Comparison of ENCODE assay signal across 14 mouse cellular contexts in genomic region chr11:32125586-32126310, GRCm38 (mm10).
DNase-seq lines count a peak whose midpoint lies in the region; ATAC-seq and TF ChIP-seq lines count a peak whose summit lies in the region.
"Had no signal": no experiment of that assay in that cellular context is flagged by ENCODE, and none has a peak within 500 bp of the region (broad histone marks: within the 10 kb centered on the region; RNA-seq: fewer than 3 reads in every experiment).

No protein-coding gene starts in this region.

- peaks cover 19% of the 10 kb centered on the region for H3K4me1 ChIP-seq in hindbrain, embryonic 14.5 days (replicated peaks; ENCODE audit: control insufficient read depth, insufficient read depth, low read length)
- peaks cover 5% of the 10 kb centered on the region; the same call in 1 of the 2 replicates for H3K4me1 ChIP-seq in hindbrain, embryonic 10.5 days (replicated peaks)
- H3K4me1 ChIP-seq in limb, embryonic 13.5 days = peaks cover 10% of the 10 kb centered on the region; the same call in 1 of the 2 replicates
- H3K4me1 ChIP-seq in thymus, adult 2 months (replicated peaks; ENCODE audit: control insufficient read depth, insufficient read depth, low read length) = peaks cover 44% of the 10 kb centered on the region

- intact Hi-C loops in heart, postnatal 25 days (cut with DNase I) = no loop called here

- 58% methylated on average over 11 of the region's 11 CpGs for WGBS in hindbrain, embryonic 14.5 days
- 67% methylated on average over 11 of the region's 11 CpGs for WGBS in hindbrain, embryonic 10.5 days
- 30% methylated on average over 11 of the region's 11 CpGs for WGBS in limb, embryonic 13.5 days
- WGBS in thymus, adult 2 months = 8% methylated on average over 11 of the region's 11 CpGs

- H3K9me3 ChIP-seq in hindbrain, embryonic 14.5 days (ENCODE audit: control insufficient read depth, low read length) = no peaks in the 10 kb centered on the region
- H3K9me3 ChIP-seq in hindbrain, embryonic 10.5 days = no peaks in the 10 kb centered on the region
- no peaks in the 10 kb centered on the region for H3K9me3 ChIP-seq in limb, embryonic 13.5 days

- H3K9ac ChIP-seq in hindbrain, embryonic 14.5 days = no peak overlapping the region
- H3K9ac ChIP-seq in limb, embryonic 13.5 days = no peak overlapping the region

- no peak for TF ChIP-seq CTCF in thymus, adult 2 months (IDR thresholded peaks at IDR 0.05; ENCODE audit: borderline replicate concordance, control insufficient read depth, extremely low read depth, insufficient read depth, low read length, poor library complexity)

- peak overlapping the region; percentile 32; the same call in 1 of the 2 replicates for H3K27ac ChIP-seq in hindbrain, embryonic 14.5 days
- H3K27ac ChIP-seq in hindbrain, embryonic 10.5 days = no peak overlapping the region
- H3K27ac ChIP-seq in limb, embryonic 13.5 days = peak overlapping the region; percentile 15; the same call in 1 of the 2 replicates
- H3K27ac ChIP-seq in thymus, adult 2 months (ENCODE audit: control insufficient read depth, insufficient read depth, low read length) = peak overlapping the region; percentile 95

- DNase-seq in hindbrain, embryonic 14.5 days (ENCODE audit: low spot score) = no peak
- no peak for DNase-seq in hindbrain, embryonic 10.5 days (ENCODE audit: low spot score)
- peak; percentile 21 for DNase-seq in MN1 (ENCODE audit: low spot score)
- peak; percentile 60 for DNase-seq in thymus, adult 2 months
- DNase-seq in gastrocnemius, adult 8-10 months (ENCODE audit: low spot score in 2 of 2) = no peak
- no peak for DNase-seq in testis, postnatal 10 days (ENCODE audit: low spot score)
- DNase-seq in heart, postnatal 25 days (ENCODE audit: low spot score) = no peak
- DNase-seq: adrenal gland, postnatal 14 days; cerebellum, adult 2 months; heart, adult 18-20 months; lung, adult 2 months; right cerebral cortex, adult 18-20 months had no signal

- H3K4me3 ChIP-seq in hindbrain, embryonic 14.5 days (replicated peaks; ENCODE audit: low read length) = no peak overlapping the region
- no peak overlapping the region for H3K4me3 ChIP-seq in hindbrain, embryonic 10.5 days
- H3K4me3 ChIP-seq in limb, embryonic 13.5 days = no peak overlapping the region
- H3K4me3 ChIP-seq in thymus, adult 2 months (ENCODE audit: control insufficient read depth, insufficient read depth, low read length) = peak overlapping the region; percentile 22

- H3K4me2 ChIP-seq in hindbrain, embryonic 14.5 days (replicated peaks) = no peak overlapping the region
- H3K4me2 ChIP-seq in limb, embryonic 13.5 days (replicated peaks) = 0 out of 2 replicates have a peak overlapping the region, but pooled peaks have one; percentile 14

- no peaks in the 10 kb centered on the region for H3K27me3 ChIP-seq in hindbrain, embryonic 14.5 days (ENCODE audit: control insufficient read depth, insufficient read depth, low read length)
- H3K27me3 ChIP-seq in hindbrain, embryonic 10.5 days (ENCODE audit: insufficient read depth, poor library complexity, severe bottlenecking) = no peaks in the 10 kb centered on the region; the same call in 1 of the 2 replicates
- no peaks in the 10 kb centered on the region for H3K27me3 ChIP-seq in limb, embryonic 13.5 days
- no peaks in the 10 kb centered on the region for H3K27me3 ChIP-seq in thymus, adult 2 months (ENCODE audit: control insufficient read depth, insufficient read depth, low read length)

- TF ChIP-seq POLR2A in thymus, adult 2 months (IDR thresholded peaks at IDR 0.05; ENCODE audit: control insufficient read depth, extremely low read depth, insufficient read depth, low read length, poor library complexity) = no peak

- no peak for ATAC-seq in hindbrain, embryonic 14.5 days (ENCODE audit: low FRiP score)
- no peak for ATAC-seq in limb, embryonic 13.5 days (ENCODE audit: low FRiP score, low read depth)
- ATAC-seq: intestine, postnatal 0 days had no signal

- no peaks in the 10 kb centered on the region for H3K36me3 ChIP-seq in hindbrain, embryonic 14.5 days (replicated peaks; ENCODE audit: control insufficient read depth, insufficient read depth)
- H3K36me3 ChIP-seq in hindbrain, embryonic 10.5 days = no peaks in the 10 kb centered on the region
- H3K36me3 ChIP-seq in limb, embryonic 13.5 days = no peaks in the 10 kb centered on the region
- no peaks in the 10 kb centered on the region for H3K36me3 ChIP-seq in thymus, adult 2 months (ENCODE audit: control insufficient read depth, insufficient read depth, low read length)

Comparison
In these comparisons a context has a peak if more than half of its experiments do, and no peak if none do; other contexts are left out.
1. DNase-seq: peak in MN1 (single experiment) and thymus, adult 2 months (single experiment); none in hindbrain, embryonic 14.5 days (single experiment), hindbrain, embryonic 10.5 days (single experiment), gastrocnemius, adult 8-10 months (0 of 2), testis, postnatal 10 days (single experiment) and heart, postnatal 25 days (single experiment).